Mouse (Mus musculus) heart, postnatal 0 days (tissue): ENCODE measurements at regions not wholly inside any gene's neighbourhood (a gene's known extent, or its start where the extent isn't known, plus 50 kb on each side); places are given as distances from the start of the nearest gene placed in this dataset.

Source experiments
- ATAC-seq: fragments of 200-750 bp; cut with Nextera tagmentation; 2 replicates; pipeline ENCODE4 v1.8.0; 2017; ENCODE audit warnings: low read depth, moderate number of reproducible peaks, moderate library complexity; ENCODE audit not compliant: insufficient read depth
- DNase-seq: peaks from one replicate; pipeline ENCODE4 v3.0.0-alpha.2; 2016; ENCODE audit warnings: low spot score
- H3K27ac ChIP-seq: fragments of 300-500 bp; sonication (generic); 2 replicates; pipeline ENCODE4 v1.5.1; 2014; ENCODE audit warnings: low read depth, mild to moderate bottlenecking
- H3K27me3 ChIP-seq: fragments of 300-500 bp; sonication (generic); 2 replicates; pipeline ENCODE4 v1.6.1; 2014; ENCODE audit warnings: low read length, mixed read lengths; ENCODE audit not compliant: control insufficient read depth, insufficient read depth
- H3K36me3 ChIP-seq: fragments of 300-500 bp; sonication (generic); replicated peaks from 2 replicates; pipeline ENCODE4 v1.6.1; 2014; ENCODE audit warnings: low read length, mixed read lengths; ENCODE audit not compliant: control insufficient read depth, insufficient read depth
- H3K4me1 ChIP-seq: fragments of 300-500 bp; sonication (generic); 2 replicates; pipeline ENCODE4 v1.6.1; 2014; ENCODE audit warnings: antibody characterized with exemption; ENCODE audit not compliant: control insufficient read depth, insufficient read depth
- H3K4me2 ChIP-seq: fragments of 300-500 bp; sonication (generic); 2 replicates; pipeline ENCODE4 v1.6.1; 2014; ENCODE audit warnings: low read depth, mild to moderate bottlenecking, low read length, moderate library complexity
- H3K4me3 ChIP-seq: fragments of 300-500 bp; sonication (generic); 2 replicates; pipeline ENCODE4 v1.5.1; 2014; ENCODE audit warnings: low read depth, low read length
- H3K9ac ChIP-seq: fragments of 300-500 bp; sonication (generic); replicated peaks from 2 replicates; pipeline ENCODE4 v1.6.1; 2014; ENCODE audit warnings: low read depth, low read length, mixed read lengths
- H3K9me3 ChIP-seq: fragments of 300-500 bp; sonication (generic); replicated peaks from 2 replicates; pipeline ENCODE4 v1.6.1; 2016; ENCODE audit warnings: low read length; ENCODE audit not compliant: control insufficient read depth
- CTCF ChIP-seq: IDR thresholded peaks from 2 replicates; pipeline ENCODE4 v1.5.1; 2016; ENCODE audit warnings: antibody characterized with exemption, control low read depth, low read depth
- EP300 ChIP-seq: IDR thresholded peaks from 2 replicates; pipeline ENCODE4 v1.6.1; 2016; ENCODE audit warnings: antibody characterized with exemption, low read depth
- WGBS: fragments of 180-500 bp; shearing (Covaris S2); extraction: QIAGEN DNeasy Blood & Tissue Kit; methylation state at CpG from one replicate; pipeline ENCODE4 v1.1.7; 2014; 5-methylcytosine and 5-hydroxymethylcytosine counted together

DNA sequence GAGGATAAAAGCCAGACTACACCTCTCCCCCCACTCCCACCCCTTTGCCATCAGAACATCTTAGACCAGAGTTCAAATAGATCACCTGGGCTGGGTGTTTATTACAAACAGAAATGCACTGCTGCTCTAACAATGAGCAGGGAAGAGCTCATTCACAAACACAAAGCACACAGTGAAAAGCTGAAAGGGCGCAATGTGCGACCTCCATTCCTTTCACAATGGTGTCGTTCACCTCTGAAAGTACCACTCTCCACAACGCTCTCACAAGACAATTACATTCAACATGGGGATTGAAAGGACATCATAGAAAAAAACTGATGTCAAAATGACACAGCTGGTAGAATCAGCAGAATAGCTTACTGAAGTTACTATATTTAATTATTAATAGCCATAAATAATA is 426.8 kb downstream of the Fat4 start:
- WGBS: 74% methylated on average over 4 of the region's 4 CpGs
- ATAC-seq (no peak), DNase-seq (no peak)
- no peaks in the 10 kb centered on the region for H3K36me3 ChIP-seq
- H3K9me3 ChIP-seq: no peaks in the 10 kb centered on the region
- H3K9ac ChIP-seq: no peak overlapping the region
- no peaks in the 10 kb centered on the region for H3K27me3 ChIP-seq
- no peak overlapping the region for H3K4me3 ChIP-seq
- TF ChIP-seq CTCF: no peak
- no peak for TF ChIP-seq EP300
- no peak overlapping the region for H3K27ac ChIP-seq
- H3K4me2 ChIP-seq: no peak overlapping the region
- H3K4me1 ChIP-seq: no peaks in the 10 kb centered on the region

DNA sequence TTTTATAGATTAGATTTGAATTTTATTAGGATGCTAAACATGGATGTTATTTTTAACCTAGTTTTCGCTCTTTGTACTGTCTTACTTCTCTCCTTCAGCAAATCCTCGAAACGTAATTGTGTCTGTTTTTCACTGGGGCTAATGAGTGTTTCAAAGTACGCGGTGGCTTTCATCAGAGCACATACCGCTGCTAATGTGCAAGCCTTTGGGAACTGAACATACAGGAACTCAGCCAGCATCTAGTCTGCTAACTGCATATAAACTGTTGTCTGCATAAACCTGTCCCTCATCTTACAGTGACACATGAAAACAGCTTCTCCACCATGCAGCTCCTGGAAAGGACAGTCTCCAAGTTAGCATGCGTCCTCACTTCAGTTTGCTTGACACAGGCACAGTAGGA is 434.1 kb downstream of the Fat4 start:
- Histone ChIP-seq H3K36me3 (no peaks in the 10 kb centered on the region), H3K4me2 (no peak overlapping the region), H3K4me1 (no peaks in the 10 kb centered on the region), H3K27ac (no peak overlapping the region), H3K27me3 (no peaks in the 10 kb centered on the region), H3K9ac (no peak overlapping the region), H3K9me3 (no peaks in the 10 kb centered on the region), H3K4me3 (no peak overlapping the region)
- DNase-seq: no peak
- no peak for ATAC-seq
- WGBS: 55% methylated on average over 7 of the region's 7 CpGs
- no peak for TF ChIP-seq EP300
- no peak for TF ChIP-seq CTCF

GRCm38 (mm10) chr3:39322225-39322624 is 435.5 kb downstream of the Fat4 start:
- Histone ChIP-seq H3K9ac (no peak overlapping the region), H3K4me2 (no peak overlapping the region), H3K4me3 (no peak overlapping the region), H3K36me3 (no peaks in the 10 kb centered on the region), H3K9me3 (no peaks in the 10 kb centered on the region), H3K4me1 (no peaks in the 10 kb centered on the region), H3K27me3 (no peaks in the 10 kb centered on the region), H3K27ac (no peak overlapping the region)
- 70% methylated on average over 5 of the region's 5 CpGs for WGBS
- ATAC-seq (no peak), DNase-seq (no peak)
- TF ChIP-seq CTCF (no peak), EP300 (no peak)

DNA sequence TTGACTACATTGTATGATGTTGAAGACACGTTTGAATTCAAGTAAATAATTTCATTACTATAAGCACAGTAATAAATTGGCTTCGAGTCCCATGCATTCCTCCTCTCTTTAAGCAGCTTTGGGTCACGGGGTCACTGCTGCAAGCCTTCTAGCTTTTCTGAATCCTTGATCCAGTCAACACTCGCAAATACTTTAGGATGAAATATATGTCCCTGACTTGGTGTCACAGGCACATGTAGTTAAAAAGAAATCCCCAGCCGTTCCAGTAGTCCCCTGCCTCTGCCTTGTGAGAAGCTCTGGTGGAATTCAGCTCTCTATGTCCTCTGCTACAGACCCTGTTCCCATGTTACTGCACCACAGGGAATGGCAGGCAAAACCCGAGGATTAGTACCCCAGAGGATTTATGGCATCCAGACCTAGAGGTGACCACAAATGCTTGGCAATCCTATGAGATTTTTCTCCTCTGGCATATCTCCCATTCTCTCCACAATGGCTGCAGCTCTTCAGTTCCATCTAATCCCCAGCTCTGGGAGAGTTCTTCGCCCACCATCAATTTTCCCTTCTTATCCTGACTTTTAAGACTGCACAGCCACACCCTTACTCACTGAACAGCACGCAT is 449.0 kb downstream of the Fat4 start:
- Histone ChIP-seq H3K9ac (no peak overlapping the region), H3K4me1 (no peaks in the 10 kb centered on the region), H3K4me3 (no peak overlapping the region), H3K27ac (no peak overlapping the region), H3K36me3 (no peaks in the 10 kb centered on the region), H3K9me3 (peaks cover 3% of the 10 kb centered on the region; the same call in 1 of the 2 replicates), H3K4me2 (no peak overlapping the region), H3K27me3 (no peaks in the 10 kb centered on the region)
- TF ChIP-seq CTCF (no peak), EP300 (no peak)
- ATAC-seq (no peak), DNase-seq (no peak)
- 58% methylated on average over 8 of the region's 8 CpGs for WGBS

DNA sequence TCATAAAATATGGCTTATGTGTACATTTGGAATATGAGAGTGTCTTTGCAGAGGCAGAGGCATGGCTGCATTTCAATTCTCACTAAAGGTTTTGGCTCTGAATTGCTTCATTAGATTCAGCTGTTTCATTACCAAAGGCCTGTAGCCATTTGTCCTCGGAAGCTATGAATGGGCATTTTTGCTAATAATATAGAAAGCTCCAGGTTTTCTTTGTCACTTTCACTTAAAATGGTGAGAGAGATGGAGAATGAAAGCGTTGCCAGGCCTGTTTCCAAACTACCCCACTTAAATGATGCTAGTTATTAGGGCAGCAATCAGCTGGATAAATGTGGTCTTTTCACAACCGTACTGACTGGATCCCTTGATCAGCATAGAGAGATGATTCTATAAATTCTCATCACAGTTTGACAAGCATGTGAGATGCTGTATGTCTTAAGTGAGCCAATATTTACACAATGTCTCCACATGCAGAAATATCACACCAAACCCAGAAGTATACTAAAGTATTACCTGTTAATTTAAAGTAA is 454.5 kb downstream of the Fat4 start:
- H3K27me3 ChIP-seq: no peaks in the 10 kb centered on the region
- TF ChIP-seq CTCF (no peak), EP300 (no peak)
- no peak overlapping the region for H3K4me3 ChIP-seq
- H3K9ac ChIP-seq: no peak overlapping the region
- H3K36me3 ChIP-seq: no peaks in the 10 kb centered on the region
- no peak overlapping the region for H3K4me2 ChIP-seq
- WGBS: 84% methylated on average over 3 of the region's 3 CpGs
- no peak for DNase-seq
- no peaks in the 10 kb centered on the region for H3K4me1 ChIP-seq
- no peak for ATAC-seq
- no peaks in the 10 kb centered on the region for H3K9me3 ChIP-seq
- H3K27ac ChIP-seq: no peak overlapping the region

GRCm38 (mm10) chr3:39344078-39344477 is 457.3 kb downstream of the Fat4 start:
- H3K27ac ChIP-seq: no peak overlapping the region
- DNase-seq (no peak), ATAC-seq (no peak)
- no peak overlapping the region for H3K4me3 ChIP-seq
- WGBS: 80% methylated on average over 3 of the region's 3 CpGs
- H3K4me1 ChIP-seq: no peaks in the 10 kb centered on the region
- H3K27me3 ChIP-seq: no peaks in the 10 kb centered on the region
- H3K9ac ChIP-seq: no peak overlapping the region
- no peaks in the 10 kb centered on the region for H3K36me3 ChIP-seq
- TF ChIP-seq EP300: no peak
- TF ChIP-seq CTCF: no peak
- no peak overlapping the region for H3K4me2 ChIP-seq
- H3K9me3 ChIP-seq: no peaks in the 10 kb centered on the region
